Mouse (Mus musculus) common myeloid progenitor, adult 5-6 weeks (primary cell): ENCODE measurements around the gene Lmntd1. TPM values are rescaled to one million over a fixed set of nuclear protein-coding genes. Genes with fewer than 3 reads are reported as not detected.

Experiments used
- ATAC-seq: replicated peaks from 2 replicates; pipeline ENCODE4 v1.8.0; 2016; ENCODE audit warnings: low read depth, mild to moderate bottlenecking, moderate TSS enrichment, inconsistent platforms; ENCODE audit not compliant: poor library complexity, severe bottlenecking
- total RNA-seq: library from RNA; stranded (forward); fragments of 200-1000, 187-1606 nt; gene quantifications from 2 replicates; pipeline ENCODE4 v1.2.3, GENCODE M21; 2017

The Lmntd1 gene
- total RNA-seq, 1 experiment from 2014 or later, result not detected

DNA sequence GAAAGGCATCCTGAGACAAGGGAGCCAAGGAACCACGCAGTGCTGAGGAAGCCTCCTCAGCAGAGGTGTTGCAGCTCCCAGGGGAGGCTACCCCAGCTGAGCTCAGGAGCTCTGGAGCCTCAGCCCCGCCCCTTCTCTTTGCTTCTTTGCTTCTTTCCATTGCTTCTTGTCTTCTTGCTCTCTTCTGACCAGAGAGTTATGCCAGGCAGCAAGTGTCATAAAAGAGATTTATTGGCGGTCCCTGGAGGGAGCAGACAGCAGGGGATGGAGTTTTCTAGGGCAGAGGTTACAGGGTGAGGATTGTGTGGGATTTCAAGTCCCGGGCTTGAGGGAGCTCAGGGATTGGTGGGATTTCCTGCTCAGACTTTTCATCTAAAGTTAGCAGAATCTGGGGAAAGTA, 213.0 kb downstream of the Lmntd1 start:
- ATAC-seq, result no peak

DNA sequence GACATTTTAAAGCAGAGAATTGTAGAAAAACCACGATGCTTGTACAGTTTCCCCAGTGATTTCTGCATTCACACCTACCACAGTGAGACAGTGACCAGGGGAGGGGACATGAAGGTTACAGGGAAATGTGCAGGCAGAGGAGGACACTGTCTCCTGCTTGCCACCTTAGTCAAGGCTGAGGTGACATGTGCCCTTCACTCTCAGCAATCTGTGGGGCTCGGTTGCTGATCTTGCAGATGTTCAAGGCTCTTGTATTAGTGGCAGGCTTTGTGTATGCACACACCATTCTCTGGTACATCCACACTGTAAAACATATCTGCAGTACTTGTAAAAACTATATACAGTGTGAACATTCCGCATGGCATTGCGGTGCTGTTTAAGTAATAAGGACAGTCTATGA, 216.2 kb downstream of the Lmntd1 start:
- ATAC-seq, result no peak

GRCm38 (mm10) chr6:145396534-145396933, 217.6 kb downstream of the Lmntd1 start:
- ATAC-seq, result no peak

DNA sequence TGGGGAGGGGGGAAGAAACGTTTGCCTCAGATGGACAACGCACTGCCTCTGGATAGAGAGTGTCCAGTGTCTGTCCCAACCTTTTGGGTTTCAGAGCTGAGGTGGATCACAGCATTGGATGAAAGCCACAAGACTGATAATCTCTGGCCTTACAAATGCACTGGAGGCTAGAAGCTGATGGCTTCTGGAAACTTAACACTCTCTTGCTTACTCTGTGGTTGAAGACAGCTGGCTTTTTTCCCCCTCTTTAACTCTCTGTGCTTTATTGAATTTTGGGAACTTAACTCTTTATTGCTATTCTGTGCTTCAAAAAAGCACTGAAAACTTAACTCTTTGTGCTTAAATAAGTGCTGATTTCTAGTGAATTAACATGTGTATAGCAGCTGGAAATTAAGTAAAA, 223.7 kb downstream of the Lmntd1 start:
- no peak for ATAC-seq

DNA sequence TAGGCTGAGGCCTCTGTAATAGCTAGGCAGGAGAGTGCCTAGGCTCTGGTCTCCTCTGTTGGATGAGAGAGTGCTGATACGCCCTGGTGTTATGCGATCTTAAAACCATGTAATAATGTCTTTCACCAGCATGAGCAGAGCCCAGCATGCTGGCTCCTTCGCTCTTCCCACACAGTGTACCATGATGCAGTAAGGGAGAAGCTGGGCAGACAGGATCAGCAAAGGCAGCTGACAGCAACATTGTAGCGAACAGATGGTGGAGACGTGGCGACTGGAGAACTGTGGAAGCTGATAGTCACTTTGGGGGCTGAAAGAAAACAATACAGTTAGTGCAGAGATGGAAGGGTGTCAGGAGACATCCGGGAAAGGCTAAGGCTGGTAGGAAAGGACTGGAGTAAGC, 224.2 kb downstream of the Lmntd1 start:
- ATAC-seq, result no peak

DNA sequence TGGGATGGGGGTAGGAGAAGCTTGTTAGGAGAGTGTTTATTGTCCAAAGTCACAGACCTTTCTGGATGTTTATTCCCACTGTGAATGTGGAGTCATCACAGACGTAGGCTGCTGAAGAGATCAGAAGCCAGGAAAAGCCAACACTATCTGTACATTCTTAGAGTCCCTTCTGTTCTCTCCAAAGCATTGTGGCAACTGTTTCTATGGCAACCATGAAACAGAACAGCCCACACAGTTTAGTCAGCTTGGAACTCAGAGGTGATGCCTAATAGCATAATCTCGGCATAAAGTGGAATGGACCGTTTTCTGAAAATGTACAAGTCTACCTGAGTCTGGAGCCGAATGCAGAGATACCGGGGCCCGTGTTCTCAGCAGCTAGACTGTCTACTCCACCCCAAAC, 226.7 kb downstream of the Lmntd1 start:
- ATAC-seq, result no peak

DNA sequence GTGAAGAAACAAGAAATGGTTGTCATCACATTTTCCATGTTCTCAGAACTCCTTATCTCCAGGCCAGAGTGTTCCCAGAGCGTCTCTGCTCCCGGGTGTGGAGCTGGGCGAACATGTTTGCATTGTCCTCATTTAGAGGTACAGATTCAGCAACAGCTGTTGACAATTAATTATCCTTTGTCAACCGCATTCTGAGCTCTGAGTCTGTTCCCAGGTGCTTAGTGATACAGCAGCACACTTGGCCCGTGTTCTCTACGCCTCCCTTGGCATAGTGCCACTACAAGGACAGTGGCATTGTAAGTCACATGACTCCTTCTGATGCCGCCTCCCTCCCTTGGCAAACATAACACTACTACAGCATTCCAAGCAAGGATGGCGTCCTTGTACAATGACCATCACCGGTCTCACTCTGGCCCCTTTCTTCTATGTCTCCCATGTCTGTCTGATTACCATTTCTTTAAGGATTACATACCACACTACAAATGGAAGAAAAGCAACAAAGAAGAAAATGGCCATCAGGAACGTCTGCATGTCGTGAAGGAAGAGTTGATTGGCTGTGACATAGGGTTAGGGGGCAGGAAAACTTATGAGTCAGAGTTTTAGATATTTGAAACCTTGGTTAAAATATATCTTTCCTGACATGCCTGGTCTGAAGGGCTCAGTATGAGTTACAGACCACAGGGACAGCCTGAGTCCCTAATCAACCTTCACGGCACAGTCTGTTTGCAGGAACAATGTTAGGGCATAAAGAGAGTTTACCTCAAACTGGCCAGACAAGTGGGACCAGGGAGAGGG, 231.3 kb downstream of the Lmntd1 start:
- ATAC-seq, result no peak

GRCm38 (mm10) chr6:145380961-145381360, 233.2 kb downstream of the Lmntd1 start:
- ATAC-seq, result no peak

DNA sequence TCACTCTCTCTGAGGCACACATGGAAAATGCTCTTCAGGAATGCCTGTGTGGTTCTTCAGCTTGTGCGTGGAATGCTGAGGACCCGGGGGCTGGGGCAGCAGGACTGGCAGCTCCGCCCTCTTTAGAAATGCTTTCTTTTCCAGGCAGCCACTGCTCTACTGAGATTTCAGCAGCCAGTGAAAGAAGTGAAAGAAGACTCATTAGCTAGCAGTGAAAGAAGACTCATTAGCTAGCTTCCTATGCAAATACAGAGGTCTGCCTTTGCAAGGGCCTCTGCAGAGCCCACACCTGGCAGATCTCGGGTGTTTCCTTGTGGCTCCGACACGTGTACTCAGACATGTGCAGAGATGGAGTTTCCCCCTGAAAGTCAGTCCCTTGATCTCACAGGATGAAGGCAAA, 234.9 kb downstream of the Lmntd1 start:
- ATAC-seq, result no peak

- peak; percentile 20; the same call in 1 of the 2 replicates for ATAC-seq
These were observed 235.4 kb downstream of the Lmntd1 start for GRCm38 (mm10) chr6:145378689-145379088.

DNA sequence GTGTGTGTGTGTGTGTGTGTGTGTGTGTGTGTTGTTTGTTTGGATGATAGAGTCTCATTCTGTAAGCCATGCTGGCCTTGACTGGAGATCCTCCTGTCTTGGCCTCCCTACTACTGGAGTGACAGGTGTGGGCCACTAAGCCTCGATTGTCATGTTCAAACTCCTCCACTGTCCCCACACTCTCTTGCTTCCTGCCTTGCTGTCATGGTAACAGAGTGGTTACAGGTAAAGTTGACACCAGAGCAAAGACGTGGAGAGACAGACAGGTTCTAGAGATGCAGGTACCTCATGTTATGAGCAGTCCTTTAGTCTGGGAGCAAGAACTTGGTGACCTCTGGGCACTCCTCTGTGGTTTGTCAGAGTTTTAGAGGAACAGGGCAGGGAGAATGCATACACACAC, 239.7 kb downstream of the Lmntd1 start:
- ATAC-seq, result no peak

GRCm38 (mm10) chr6:145373712-145374221, 240.4 kb downstream of the Lmntd1 start:
- ATAC-seq, result peak; percentile 75

DNA sequence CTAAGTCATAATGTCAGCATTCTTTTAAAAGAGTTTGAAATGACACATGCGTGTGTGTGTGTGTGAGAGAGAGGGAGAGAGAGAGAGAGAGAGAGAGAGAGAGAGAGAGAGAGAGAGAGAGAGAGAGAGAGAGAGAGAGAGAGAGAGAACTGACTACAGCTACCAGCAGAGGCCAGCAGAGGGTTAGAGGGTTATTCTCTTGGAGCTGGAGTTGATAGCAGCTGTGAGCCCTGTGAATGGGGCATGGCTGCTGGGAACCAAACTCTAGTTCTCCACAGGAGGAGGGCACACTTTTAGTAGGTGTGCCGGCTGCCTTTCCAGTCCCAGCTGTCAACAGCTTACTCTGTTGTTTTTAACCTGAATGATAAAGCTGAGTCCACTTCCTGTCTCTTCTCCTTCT, 242.1 kb downstream of the Lmntd1 start:
- ATAC-seq, result 0 out of 2 replicates have a peak, but pooled peaks have one; percentile 37

GRCm38 (mm10) chr6:145371586-145371985, 242.5 kb downstream of the Lmntd1 start:
- ATAC-seq, result no peak

GRCm38 (mm10) chr6:145370302-145370701, 243.8 kb downstream of the Lmntd1 start:
- no peak for ATAC-seq

DNA sequence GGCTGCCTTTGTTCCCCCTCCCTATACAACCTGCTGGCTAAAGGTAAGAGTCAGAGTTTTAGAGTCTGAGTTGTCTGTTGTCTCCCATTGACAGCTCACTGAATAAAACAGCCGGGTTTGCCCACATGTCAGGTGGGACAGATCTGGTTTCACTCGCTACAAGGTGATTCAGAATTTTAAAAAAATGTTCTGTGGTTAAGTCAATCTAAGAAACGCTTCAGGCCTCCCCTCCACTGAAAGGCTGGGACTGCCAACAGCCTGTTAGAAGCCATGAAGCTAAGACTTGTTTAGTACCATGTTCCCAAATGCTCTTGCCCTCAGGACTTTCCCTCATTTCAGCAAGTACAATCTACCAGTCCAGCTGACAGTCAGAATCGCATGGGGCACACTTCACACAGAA, 244.8 kb downstream of the Lmntd1 start:
- no peak for ATAC-seq

DNA sequence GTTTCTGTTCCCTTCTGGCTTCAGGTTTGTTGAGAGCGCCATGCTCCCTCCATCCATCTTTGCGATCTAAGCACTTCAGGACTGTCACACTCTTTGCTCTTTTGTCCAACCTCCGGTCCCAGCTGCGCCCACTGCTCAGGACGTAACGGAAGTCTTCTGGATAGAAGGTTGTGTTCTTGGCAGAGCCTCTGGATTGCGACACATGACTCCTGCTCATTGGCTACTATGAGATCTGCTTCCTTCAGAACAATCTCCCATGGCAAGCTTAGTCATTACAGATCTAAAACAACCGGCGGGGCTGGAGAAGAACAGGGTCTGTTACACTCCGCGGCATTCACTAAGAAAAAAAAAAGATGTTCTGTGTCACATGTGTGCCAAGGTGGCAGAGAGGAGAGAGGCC, 247.6 kb downstream of the Lmntd1 start:
- ATAC-seq, result no peak

- ATAC-seq, result no peak
These were observed 250.4 kb downstream of the Lmntd1 start for GRCm38 (mm10) chr6:145363698-145364097.

- ATAC-seq, result no peak
These were observed 252.9 kb downstream of the Lmntd1 start for GRCm38 (mm10) chr6:145361109-145361694.

GRCm38 (mm10) chr6:145359470-145360430, 254.4 kb downstream of the Lmntd1 start:
- peak; percentile 80 for ATAC-seq
